Mouse (Mus musculus) monocyte, adult 5-6 weeks (primary cell): Measurements from ENCODE around the gene Taf11. TPM values are rescaled to one million over a fixed set of nuclear protein-coding genes. Genes with fewer than 3 reads are reported as not detected.
A peak's percentile ranks its signal among the peaks of the same experiment; 100 is the strongest.

Source experiments
- ATAC-seq: fragments of 153-309, 156-312 bp; replicated peaks from 2 replicates; pipeline ENCODE4 v1.8.0; 2017; ENCODE audit warnings: mild to moderate bottlenecking; ENCODE audit not compliant: low TSS enrichment, insufficient number of reproducible peaks, severe bottlenecking, poor library complexity, low FRiP score
- total RNA-seq: library from RNA; stranded (forward); fragments of 200-1000, 200-491, 200-594 nt; gene quantifications from 3 replicates; pipeline ENCODE4 v1.2.3, GENCODE M21; 2017

The Taf11 gene
- total RNA-seq, 1 experiment from 2014 or later, result 35.3 TPM

DNA sequence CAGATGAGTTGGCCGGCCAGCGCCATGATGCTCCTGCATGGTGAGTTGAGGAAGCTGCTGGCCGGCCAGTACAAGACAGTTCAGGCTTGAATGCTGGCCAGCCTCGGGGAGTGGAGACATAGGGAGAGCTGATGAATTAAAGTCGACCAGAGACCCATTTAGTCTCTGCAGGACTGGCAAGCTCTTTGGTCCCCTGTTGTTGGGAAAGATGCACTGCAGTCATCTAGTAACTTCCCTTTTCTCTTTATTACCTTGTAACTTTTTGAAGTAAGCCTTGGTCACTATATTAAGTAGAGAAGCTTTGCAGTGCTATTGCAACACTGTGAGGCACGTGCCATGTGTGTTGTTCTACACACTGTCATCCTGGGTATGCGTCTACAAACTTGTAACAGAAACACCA lies 15.9 kb upstream of the Taf11 start:
- peak; percentile 81 for ATAC-seq

DNA sequence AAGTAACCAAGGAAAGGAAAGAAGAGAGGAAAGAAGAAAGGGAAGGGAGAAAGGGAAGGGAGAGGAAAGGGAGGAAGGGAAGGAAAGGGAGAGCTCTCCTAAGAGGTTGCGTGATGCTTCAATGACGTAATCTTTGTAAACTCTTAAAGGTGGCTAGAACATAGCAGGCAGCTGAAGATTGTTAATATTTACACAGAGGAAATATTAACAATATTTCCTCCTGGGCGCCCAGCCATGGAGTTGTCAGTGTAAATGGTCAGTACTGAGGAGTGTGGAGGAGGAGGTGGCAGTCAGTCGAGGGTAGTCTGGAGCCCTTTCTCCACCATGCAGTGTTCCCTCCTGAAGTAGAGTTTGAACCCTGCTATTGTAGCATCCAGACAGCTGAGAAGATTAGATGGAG lies 15.4 kb upstream of the Taf11 start:
- no peak for ATAC-seq

DNA sequence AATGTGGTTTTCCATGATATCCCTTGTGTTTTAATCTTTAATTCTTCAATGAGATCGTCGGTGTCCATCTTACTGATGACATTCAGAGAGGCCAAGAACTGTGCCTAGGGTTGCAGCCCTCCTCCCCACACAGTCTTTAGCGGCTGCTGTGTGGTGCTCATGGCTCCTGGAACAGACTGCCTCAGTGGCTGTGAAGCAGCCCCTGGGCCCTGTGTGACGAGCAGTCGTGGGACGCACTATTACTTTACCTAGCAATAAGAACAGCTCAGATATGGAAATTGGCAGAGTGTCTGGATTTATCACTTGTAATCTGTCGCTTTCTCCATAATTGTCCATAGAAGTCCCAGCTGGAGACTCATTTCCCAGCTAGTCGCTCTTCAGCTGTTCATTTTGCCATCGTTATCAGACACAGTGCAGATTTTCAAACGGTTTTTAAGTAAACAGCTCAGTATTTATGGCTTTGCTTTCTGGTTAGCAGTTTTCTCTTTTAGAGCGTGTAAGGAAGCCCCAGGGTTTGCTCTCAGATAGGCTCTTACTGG lies 12.6 kb upstream of the Taf11 start:
- ATAC-seq, result no peak

DNA sequence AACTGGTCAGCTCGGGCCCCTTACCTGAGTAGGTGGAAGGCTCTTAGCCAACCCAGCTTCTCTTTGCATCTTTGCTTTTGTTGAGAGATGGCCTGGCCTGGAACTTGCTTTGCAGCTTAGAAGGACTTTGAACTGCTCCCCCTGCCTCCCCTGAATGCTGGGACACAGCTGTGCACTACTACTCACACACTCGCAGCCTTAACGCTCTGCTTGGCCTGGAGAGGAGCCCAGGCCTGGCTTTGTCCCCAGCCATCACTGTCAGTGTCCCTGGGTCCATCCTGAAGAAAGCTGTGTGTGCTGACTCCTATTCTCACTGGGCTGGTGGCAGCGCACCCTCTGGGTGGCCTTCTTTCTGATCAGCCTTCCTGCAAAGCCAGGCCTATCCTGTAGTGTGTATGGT lies 11.0 kb upstream of the Taf11 start:
- no peak for ATAC-seq

DNA sequence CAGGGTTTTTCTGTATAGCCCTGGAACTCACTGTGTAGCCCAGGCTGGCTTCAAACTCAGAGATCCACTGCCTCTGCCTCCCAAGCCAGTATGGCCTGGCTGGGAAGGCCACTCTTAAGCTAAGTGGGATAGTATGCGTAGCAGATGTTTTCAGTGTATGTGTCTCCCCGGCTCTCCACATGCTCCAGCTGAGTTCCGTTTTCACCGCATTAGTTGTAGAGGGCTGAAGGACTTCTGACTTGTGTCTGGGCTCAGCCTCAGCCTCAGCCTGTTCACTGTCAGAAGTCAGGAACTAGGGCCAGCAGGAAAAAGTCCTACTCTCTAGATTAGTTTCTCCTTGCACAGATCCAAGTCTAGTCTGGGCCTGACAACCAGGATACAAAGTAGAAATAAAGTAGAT lies 6.7 kb upstream of the Taf11 start:
- ATAC-seq, result no peak

DNA sequence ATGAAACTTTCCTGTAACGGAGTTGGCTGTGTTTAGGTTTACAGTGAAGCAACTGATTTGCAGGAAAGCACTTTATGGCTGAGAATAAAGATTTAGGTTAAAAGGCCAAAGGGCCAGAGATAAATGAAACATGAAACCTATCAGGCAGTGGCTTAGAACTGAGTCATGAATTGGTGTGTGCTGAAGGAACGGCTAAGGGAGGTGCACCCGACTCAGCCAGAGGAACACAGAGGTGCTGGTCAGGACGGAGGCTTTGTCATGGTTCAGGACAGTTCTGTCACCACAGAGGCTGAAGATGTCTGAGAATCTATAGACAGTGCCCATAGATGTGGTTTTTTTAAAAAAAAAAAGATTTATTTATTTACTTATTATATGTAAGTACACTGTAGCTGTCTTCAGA lies 5.1 kb upstream of the Taf11 start:
- no peak for ATAC-seq

DNA sequence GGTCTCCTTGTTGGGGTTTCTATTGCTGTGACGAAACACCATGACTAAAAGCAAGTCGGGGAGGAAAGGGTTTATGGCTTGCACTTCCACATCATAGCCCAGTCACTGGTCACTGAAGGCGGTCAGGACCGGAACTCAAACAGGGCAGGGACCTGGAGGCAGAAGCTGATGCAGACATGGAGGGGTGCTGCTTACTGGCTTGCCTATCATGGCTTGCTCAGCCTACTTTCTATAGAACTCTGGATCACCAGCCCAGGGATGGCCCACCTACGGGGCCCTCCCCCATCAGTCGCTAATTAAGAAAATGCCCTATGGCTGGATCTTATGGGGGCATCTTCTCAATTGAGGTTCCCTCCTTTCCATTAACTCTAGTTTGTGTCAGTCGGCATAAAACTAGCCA lies 1.7 kb upstream of the Taf11 start:
- no peak for ATAC-seq

DNA sequence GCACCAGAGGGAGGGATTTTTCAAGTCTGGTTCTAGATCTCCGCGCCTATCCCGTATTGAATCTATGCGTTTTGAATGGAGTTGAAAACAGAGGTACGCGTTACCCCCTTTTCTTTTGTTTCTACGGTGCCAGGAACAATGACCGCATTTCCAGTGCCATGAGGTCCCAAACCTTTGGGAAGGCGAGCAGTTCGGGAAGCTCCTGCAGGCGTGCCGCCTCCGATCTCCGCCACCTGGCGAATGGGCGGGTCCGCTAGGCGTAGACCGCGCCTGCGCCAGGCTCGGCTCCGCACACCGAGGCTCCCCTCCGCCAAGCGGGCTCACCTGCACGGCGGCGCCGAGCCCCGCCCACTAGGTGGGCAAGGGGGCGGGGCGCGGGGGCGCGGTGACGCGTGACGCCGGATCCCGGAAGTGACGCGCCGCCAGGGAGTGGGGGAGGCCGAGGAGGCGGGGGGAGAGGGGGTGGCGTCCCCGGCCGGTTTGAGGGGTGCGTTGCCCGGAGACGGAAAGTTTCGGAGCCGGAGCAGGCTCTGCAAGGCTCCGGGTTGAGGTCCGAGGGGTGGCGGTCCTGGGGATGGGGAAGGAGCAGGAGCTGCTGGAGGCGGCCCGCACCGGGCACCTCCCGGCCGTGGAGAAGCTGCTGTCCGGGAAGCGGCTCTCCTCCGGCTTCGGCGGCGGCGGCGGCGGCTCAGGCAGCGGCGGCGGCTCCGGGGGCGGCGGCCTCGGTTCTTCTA lies 589 bp downstream of the Taf11 start, which contains the start of gene Anks1:
Gene Anks1 (plus strand): TSS at position 419 of the 734 bp plus-strand sequence.
- peak; percentile 37 for ATAC-seq

DNA sequence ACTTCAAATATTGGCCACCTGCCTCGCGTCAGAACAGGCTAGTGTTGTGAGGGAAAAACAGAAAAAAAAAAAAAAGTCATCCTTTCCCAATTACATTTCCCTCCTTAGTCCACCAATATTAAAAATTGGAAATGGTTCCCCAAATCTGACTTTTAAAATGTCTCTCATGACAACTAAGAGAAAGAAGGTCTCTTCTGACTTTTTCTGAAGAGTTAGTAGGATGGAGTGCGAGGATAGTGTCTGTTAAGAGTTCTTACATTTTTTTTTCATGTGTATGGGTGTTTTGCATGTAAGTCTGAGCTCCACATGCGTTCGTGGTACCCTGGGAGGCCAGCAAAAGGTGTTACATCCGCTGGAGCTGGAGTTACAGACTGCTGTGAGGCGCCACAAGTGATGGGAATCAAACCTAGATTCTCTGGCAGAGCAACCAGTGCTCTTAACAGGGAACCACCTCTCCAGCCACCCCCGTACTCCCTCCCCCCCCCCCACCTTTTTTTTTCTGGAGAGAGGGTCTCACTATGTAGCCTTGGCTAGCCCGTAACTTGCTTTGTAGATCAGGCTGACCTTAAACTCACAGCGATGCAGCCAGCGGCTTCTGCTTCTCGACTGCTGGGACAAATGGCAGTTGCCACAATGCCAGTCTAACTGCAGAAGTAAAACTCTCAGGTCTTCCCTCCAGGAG lies 1.3 kb downstream of the Taf11 start:
- peak; percentile 45; the same call in 1 of the 2 replicates for ATAC-seq

DNA sequence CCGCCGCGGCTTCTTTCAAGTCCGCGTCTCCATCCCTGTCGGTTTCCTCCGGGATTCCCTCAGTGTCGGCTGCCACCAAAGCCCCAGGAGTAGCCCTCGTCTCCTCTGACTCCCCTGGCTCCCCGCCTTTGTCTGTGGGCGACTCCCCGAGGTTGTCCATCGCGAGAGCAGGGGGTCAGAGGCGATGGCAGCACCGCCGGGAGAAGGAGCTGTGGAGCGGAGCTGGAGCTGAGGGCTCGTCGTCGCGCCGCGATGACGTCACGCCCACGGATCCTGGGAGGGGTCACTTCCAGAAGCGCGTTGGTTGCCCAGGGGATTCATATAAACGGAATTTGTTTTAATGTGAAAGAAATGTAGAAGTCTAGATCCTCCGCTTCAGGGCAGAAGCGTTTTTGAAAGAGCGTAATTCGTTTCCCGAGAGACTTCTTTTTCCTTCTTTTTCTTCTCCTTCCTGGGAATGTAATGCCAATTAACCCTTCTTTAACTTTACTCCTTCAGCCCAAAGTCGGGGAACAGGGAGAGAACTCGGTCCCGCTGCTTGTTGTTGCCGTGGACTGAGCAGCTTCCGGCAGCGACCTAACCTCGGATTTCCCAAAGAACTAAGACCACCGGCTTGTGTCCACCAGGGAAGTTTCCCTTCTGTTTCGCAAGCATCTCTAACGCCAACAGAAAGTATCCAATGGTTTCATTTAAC lies 2.0 kb downstream of the Taf11 start:
- ATAC-seq, result peak; percentile 60

DNA sequence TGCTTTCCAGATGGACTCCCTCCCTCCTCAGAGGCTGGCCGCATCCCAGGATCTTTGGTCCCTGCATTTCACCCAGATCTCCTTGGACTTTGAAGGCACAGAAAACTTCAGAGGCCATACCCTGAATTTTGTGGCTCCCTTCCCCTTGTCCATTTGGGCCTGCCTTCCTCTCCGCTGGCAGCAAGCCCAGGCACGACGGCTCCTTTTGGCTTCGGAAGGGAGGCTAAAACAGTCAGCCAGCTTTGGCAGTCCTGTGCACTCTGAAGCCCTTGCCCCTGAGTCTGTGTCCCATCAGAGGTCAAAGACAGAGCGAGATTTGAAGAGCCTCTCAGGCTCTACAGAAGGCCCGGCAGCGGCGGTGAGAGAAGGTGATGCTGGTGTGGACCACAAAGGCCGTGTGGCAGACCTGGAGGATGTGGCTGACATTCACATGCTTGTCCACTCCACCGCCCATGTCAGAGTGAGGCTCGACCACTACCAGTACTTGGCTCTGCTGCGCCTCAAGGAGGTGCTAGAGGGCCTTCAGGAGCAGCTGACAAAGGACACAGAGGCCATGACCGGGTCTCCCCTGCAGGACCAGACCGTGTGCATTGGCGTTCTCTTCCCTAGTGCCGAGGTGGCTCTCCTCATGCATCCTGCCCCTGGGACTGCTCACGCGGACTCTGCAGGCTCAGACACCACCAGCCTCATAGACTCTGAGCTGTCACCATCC lies 23.0 kb downstream of the Taf11 start:
- ATAC-seq, result no peak

DNA sequence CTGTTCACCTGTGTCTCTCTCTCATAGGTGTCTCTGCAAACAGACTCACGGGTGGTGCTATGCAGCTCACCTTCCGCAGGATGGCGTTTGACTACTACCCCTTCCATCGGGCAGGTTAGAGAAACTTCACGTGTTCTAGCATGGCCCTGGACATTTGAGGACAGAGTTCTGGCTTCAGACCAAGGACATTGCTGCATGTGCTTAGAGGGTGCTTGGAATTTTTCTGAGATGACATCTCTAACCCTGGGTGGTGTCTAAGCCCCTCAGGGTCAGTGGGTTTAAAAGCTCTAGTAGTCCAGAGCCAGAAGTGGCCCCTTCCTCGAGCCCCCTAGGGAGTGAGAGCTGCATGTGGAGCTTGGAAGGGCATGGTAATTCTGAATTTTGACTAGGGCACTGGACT lies 25.6 kb downstream of the Taf11 start:
- ATAC-seq, result no peak

DNA sequence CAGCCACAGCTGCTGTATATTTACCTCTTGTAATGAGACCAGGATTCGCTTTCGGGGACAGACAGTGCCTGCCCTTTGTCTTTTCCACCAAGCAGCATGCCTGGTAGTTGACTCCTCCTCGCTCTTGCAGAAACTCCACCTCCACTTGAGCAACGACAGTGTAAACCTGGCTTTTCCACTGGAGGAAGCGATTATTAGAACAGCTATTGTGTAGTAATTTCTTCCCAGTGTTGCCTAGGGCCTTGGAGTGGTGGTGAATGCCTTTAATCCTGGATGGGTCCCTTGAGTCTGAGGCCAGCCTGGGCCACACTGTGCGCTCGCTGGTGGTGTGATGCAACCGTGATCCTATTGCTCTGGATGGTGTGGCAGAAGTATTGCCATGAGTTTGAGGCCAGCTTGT lies 26.5 kb downstream of the Taf11 start:
- ATAC-seq, result no peak

DNA sequence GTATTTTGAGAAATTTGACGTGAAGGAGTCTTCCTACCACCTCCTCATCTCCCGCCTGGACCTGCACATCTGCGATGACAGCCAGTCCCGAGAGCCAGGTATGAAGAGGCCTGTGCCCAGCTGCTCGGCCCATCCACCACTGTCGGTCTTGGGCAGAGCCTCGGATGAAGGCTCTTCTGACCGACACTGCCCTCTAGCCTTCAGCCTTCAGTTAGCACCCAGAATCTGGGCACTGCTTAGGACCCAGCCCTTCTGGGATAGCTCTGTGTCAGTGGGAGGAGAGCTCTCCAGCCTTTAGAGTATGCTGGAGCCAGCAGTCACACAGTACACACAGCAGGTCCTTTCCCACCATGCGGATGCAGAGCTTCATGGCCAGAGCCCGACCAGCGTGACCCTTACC lies 28.1 kb downstream of the Taf11 start:
- ATAC-seq, result no peak

DNA sequence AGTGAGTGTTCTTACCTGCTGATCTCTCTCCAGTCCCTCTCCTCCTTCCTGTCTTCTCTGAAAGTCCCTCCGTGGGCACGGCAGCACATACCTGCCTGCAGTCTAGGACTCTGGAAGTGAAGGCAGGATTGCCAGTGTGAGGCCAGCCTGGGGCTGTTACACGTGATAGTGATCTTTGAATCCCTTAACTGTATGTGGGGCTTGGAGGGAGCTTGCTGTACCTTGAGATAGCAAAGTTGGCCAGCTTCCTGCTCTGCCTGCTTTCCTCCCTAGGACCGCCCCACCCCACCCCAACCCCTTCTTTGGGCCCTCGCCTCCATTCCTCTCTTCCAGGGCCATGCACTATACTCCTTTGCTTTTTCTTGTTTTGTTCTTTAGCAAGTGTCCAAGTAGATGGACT lies 35.1 kb downstream of the Taf11 start:
- ATAC-seq, result no peak

DNA sequence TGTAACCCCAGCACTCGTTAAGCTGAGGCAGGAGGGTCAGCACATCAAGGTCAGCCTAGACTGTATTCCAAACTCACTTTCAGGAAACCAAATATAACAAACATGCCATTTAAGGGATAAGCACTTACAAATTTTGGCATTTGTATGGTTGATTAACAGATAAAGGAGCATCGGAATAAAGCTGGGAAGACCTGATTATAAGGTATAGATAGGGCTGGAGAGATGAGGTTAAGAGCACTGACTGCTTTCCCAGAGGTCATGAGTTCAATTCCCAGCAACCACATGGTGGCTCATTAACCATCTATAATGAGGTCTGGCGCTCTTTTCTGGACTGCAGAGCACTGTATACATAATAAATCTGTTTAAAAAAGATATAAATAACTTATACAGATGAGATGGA lies 36.1 kb downstream of the Taf11 start:
- no peak for ATAC-seq

DNA sequence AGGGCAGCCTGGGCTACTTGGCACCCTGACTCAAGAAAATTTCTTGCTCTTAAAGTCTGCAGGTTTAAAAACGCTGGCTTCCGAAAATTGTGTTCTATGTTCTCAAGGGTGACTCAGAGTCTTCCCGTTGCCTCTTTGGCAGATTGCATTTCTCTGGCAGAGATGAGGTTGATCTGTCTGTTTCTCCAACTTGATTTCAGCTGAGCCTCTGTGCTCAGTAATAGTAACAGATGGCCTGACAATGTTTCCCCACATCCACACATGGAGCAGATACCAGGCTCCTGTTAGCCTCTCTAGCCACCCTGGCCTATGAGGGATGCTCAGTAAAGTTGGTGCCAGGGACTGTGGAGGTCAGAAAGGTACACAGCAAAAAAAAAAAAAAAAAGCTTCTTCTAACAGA lies 37.8 kb downstream of the Taf11 start:
- no peak for ATAC-seq

DNA sequence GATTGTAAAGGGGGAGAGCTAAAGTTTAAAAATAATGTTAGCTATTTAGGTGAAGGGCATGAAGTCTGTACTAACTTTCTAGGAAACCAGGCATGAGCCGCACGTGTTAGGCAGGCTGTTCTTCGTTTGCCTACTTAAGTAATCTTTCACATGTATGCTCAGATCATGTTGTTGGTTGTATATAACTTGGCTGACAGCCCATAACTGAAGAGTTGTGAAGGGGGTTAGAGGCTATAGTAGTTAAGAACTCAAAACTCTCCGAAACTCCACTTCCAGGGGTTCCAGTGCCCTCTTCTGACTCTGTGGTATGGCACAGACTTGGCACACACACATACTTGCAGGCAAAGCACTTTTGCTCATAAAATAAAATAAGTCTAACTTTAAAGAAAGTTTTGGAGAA lies 42.9 kb downstream of the Taf11 start:
- no peak for ATAC-seq

DNA sequence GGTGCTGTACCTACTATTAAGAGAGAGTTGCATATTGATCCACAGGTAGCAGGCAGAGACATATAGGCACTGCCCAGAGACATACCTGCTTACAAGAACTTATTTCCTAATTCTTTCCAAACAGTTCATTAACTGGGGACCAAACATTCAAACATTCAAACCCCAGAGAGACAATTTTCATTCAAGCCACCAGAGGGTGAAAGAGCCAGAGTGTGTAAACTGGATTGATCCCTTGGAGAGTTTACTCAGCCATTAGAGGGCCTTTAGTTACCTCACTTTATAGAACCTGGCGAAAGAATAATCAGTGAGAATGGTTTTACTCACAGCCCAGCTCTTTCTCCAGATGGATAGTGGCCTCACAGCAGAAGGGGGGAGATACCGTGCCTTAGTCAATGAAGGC lies 44.2 kb downstream of the Taf11 start:
- no peak for ATAC-seq
